Mouse (Mus musculus) heart, postnatal 0 days (tissue): ENCODE data around the gene Proser2. TPM values are rescaled to one million over a fixed set of nuclear protein-coding genes. Genes with fewer than 3 reads are reported as not detected.

Source experiments
- ATAC-seq: fragments of 200-750 bp; cut with Nextera tagmentation; 2 replicates; pipeline ENCODE4 v1.8.0; 2017; ENCODE audit warnings: low read depth, moderate number of reproducible peaks, moderate library complexity; ENCODE audit not compliant: insufficient read depth
- DNase-seq: peaks from one replicate; pipeline ENCODE4 v3.0.0-alpha.2; 2016; ENCODE audit warnings: low spot score
- H3K27ac ChIP-seq: fragments of 300-500 bp; sonication (generic); 2 replicates; pipeline ENCODE4 v1.5.1; 2014; ENCODE audit warnings: low read depth, mild to moderate bottlenecking
- H3K27me3 ChIP-seq: fragments of 300-500 bp; sonication (generic); 2 replicates; pipeline ENCODE4 v1.6.1; 2014; ENCODE audit warnings: low read length, mixed read lengths; ENCODE audit not compliant: control insufficient read depth, insufficient read depth
- H3K36me3 ChIP-seq: fragments of 300-500 bp; sonication (generic); replicated peaks from 2 replicates; pipeline ENCODE4 v1.6.1; 2014; ENCODE audit warnings: low read length, mixed read lengths; ENCODE audit not compliant: control insufficient read depth, insufficient read depth
- H3K4me1 ChIP-seq: fragments of 300-500 bp; sonication (generic); 2 replicates; pipeline ENCODE4 v1.6.1; 2014; ENCODE audit warnings: antibody characterized with exemption; ENCODE audit not compliant: control insufficient read depth, insufficient read depth
- H3K4me2 ChIP-seq: fragments of 300-500 bp; sonication (generic); 2 replicates; pipeline ENCODE4 v1.6.1; 2014; ENCODE audit warnings: low read depth, mild to moderate bottlenecking, low read length, moderate library complexity
- H3K4me3 ChIP-seq: fragments of 300-500 bp; sonication (generic); 2 replicates; pipeline ENCODE4 v1.5.1; 2014; ENCODE audit warnings: low read depth, low read length
- H3K9ac ChIP-seq: fragments of 300-500 bp; sonication (generic); replicated peaks from 2 replicates; pipeline ENCODE4 v1.6.1; 2014; ENCODE audit warnings: low read depth, low read length, mixed read lengths
- H3K9me3 ChIP-seq: fragments of 300-500 bp; sonication (generic); replicated peaks from 2 replicates; pipeline ENCODE4 v1.6.1; 2016; ENCODE audit warnings: low read length; ENCODE audit not compliant: control insufficient read depth
- CTCF ChIP-seq: IDR thresholded peaks from 2 replicates; pipeline ENCODE4 v1.5.1; 2016; ENCODE audit warnings: antibody characterized with exemption, control low read depth, low read depth
- EP300 ChIP-seq: IDR thresholded peaks from 2 replicates; pipeline ENCODE4 v1.6.1; 2016; ENCODE audit warnings: antibody characterized with exemption, low read depth
- WGBS: fragments of 180-500 bp; shearing (Covaris S2); extraction: QIAGEN DNeasy Blood & Tissue Kit; methylation state at CpG from one replicate; pipeline ENCODE4 v1.1.7; 2014; 5-methylcytosine and 5-hydroxymethylcytosine counted together
- polyA plus RNA-seq: library from polyadenylated mRNA; unstranded; fragments of >200 nt; fragmentation: Nextera tagmentation; extraction: Ambion mirVana; gene quantifications from 2 replicates; pipeline ENCODE4 v1.2.1, GENCODE M21; 2015
- total RNA-seq: library from RNA; depleted of rRNA; stranded (reverse); fragments of >200 nt; gene quantifications from 2 replicates; pipeline ENCODE4 v1.2.3, GENCODE M21; 2014; ENCODE audit warnings: low replicate concordance

Proser2 gene
- total and polyA plus RNA-seq, 2 experiments from 2014 or later, result 17.9 to 39.8 TPM

DNA sequence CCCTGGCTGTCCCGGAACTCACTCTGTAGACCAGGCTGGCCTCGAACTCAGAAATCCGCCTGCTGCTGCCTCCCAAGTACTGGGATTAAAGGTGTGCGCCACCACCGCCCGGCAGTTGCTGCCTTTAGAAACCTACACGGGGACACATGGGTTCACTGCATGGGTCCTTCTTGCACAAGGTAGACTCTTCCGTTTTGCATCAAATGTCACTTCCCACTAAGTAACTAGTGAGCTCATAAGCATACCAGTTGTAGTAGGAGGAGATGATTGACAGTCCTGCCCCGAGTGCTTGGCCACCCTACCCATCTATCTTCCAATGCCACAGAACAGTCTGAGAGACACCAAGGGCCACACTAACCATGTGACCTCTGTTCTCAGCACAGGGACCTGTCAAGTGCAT, 29.2 kb upstream of the Proser2 start:
- no peak; the same call in 1 of the 2 replicates for ATAC-seq
- Histone ChIP-seq H3K9ac (no peak overlapping the region), H3K4me3 (no peak overlapping the region), H3K27ac (no peak overlapping the region), H3K4me2 (no peak overlapping the region), H3K36me3 (no peaks in the 10 kb centered on the region), H3K9me3 (no peaks in the 10 kb centered on the region), H3K27me3 (no peaks in the 10 kb centered on the region), H3K4me1 (peaks cover 9% of the 10 kb centered on the region; the same call in 1 of the 2 replicates)
- TF ChIP-seq EP300, result no peak
- no peak for TF ChIP-seq CTCF
- WGBS, result 83% methylated on average over 9 of the region's 9 CpGs
- DNase-seq, result no peak

DNA sequence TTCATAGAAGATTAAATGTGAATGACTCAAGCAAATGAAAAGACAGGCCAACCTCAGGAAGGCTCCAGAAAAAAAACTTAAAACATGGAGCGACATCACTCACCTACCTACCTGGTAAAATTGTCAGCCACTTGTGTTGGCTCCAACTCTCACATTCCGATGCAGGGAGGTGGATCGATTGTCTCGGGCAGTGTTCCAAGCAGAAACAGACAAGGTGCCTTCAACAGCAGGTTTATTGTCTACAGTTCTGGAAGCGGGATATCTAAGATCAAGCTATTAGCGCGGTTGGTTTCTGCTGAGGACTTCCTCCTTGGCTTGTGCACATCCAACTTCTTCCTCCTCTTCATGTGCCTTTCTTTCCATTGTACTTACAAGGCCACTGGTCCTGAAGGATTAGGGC, 27.6 kb upstream of the Proser2 start:
- Histone ChIP-seq H3K36me3 (no peaks in the 10 kb centered on the region), H3K4me1 (peaks cover 9% of the 10 kb centered on the region; the same call in 1 of the 2 replicates), H3K27ac (no peak overlapping the region), H3K4me3 (no peak overlapping the region), H3K9me3 (no peaks in the 10 kb centered on the region), H3K4me2 (no peak overlapping the region), H3K9ac (no peak overlapping the region), H3K27me3 (no peaks in the 10 kb centered on the region)
- TF ChIP-seq CTCF (no peak), EP300 (no peak)
- no peak for DNase-seq
- ATAC-seq, result no peak
- WGBS, result 87% methylated on average over 7 of the region's 7 CpGs

DNA sequence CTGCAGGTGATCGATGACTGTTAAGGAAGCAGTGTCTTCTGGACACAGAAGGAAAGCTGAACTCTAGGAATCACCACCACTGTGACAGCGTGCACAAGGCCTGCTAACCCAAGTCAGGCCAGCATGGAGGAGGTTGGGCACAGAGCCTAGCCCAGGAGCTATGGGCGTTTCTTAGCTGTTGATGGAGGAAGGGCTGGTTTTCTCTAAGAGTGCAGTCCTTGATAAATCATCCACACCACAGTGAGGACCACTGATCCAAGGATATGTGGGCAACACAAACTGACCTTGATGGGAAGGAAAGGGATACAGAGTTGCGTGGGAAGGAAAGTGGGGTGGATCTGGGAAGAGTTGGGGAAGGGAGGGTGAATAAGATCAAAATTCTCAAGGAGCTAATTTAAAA, 27.2 kb upstream of the Proser2 start:
- no peak overlapping the region for H3K4me2 ChIP-seq
- H3K27ac ChIP-seq, result no peak overlapping the region
- whole genome bisulfite sequencing, result 82% methylated on average over 4 of the region's 4 CpGs
- H3K9me3 ChIP-seq, result no peaks in the 10 kb centered on the region
- H3K4me1 ChIP-seq, result peaks cover 9% of the 10 kb centered on the region; the same call in 1 of the 2 replicates
- H3K4me3 ChIP-seq, result no peak overlapping the region
- H3K27me3 ChIP-seq, result no peaks in the 10 kb centered on the region
- TF ChIP-seq CTCF (no peak), EP300 (no peak)
- ATAC-seq (no peak), DNase-seq (no peak)
- no peaks in the 10 kb centered on the region for H3K36me3 ChIP-seq
- H3K9ac ChIP-seq, result no peak overlapping the region

DNA sequence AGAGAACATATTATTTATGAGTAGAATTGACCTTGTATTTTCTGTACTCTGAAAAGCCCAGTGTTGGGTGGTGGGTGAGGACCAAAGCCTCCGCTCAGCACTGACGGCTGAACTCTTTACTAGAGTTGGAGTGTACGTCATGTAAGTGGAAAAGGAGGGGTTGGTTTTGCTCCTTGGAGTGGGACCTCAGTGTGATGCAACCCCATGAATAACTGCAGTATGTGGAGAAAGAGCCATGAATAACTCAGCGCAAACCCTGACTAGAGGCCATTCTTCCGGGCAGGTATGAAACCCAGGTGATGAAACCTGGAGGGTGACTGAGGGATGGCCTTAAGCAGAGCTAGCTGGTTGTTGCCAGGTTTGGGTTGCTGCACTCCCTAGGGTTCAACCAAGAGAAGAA, 19.8 kb upstream of the Proser2 start:
- no peak for DNase-seq
- no peak overlapping the region for H3K4me3 ChIP-seq
- no peaks in the 10 kb centered on the region for H3K9me3 ChIP-seq
- H3K9ac ChIP-seq, result no peak overlapping the region
- H3K27me3 ChIP-seq, result no peaks in the 10 kb centered on the region
- no peaks in the 10 kb centered on the region for H3K4me1 ChIP-seq
- WGBS, result 91% methylated on average over 5 of the region's 5 CpGs
- no peak overlapping the region for H3K27ac ChIP-seq
- TF ChIP-seq CTCF (no peak), EP300 (no peak)
- H3K36me3 ChIP-seq, result no peaks in the 10 kb centered on the region
- no peak overlapping the region for H3K4me2 ChIP-seq
- no peak for ATAC-seq

DNA sequence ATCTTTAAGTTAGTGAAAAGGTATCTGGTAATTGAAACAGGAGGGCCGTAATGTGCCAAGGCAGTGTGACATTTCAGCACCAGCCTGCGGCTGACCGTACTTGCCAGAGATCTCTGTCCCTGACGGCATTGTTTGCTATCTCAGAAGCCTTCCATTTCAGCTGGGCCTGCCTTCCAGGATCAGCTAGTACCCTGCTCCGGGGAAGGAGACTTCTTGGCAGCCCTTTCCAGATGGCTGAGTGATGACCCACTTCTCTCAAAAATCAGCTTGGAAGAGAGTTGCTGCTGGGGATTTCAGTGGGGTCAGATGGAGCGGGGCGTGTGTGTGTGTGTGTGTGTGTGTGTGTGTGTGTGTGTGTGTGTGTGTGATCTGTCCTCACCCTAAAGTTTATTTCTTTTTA, 16.9 kb upstream of the Proser2 start:
- ATAC-seq (no peak), DNase-seq (no peak)
- Histone ChIP-seq H3K27ac (no peak overlapping the region), H3K27me3 (no peaks in the 10 kb centered on the region), H3K36me3 (no peaks in the 10 kb centered on the region), H3K9ac (no peak overlapping the region), H3K4me2 (no peak overlapping the region), H3K9me3 (no peaks in the 10 kb centered on the region), H3K4me3 (no peak overlapping the region), H3K4me1 (no peaks in the 10 kb centered on the region)
- TF ChIP-seq EP300 (no peak), CTCF (no peak)
- WGBS, result 63% methylated on average over 7 of the region's 7 CpGs

DNA sequence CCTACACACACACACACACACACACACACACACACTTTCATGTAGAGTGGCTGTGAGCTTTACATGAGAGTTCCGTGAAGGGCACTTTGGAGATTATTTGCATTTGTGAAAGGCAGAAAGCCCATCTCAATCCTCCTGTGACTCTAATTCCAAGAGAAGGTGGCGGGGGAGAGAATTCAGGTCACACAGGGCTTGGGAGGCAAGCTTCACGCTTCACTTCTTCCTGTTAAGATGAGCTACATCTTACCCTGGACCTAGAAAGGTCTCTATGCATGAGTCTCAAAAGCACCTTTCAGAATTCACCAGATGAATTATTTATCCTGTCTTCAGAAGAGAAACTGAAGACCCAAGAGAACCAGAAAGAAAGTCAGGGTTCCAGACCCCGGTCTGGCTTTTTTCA, 16.2 kb upstream of the Proser2 start:
- no peak overlapping the region for H3K9ac ChIP-seq
- DNase-seq (no peak), ATAC-seq (no peak)
- no peaks in the 10 kb centered on the region for H3K36me3 ChIP-seq
- WGBS, result 83% methylated on average over 4 of the region's 4 CpGs
- H3K27me3 ChIP-seq, result no peaks in the 10 kb centered on the region
- H3K4me3 ChIP-seq, result no peak overlapping the region
- TF ChIP-seq EP300 (no peak), CTCF (no peak)
- no peak overlapping the region for H3K27ac ChIP-seq
- no peak overlapping the region for H3K4me2 ChIP-seq
- no peaks in the 10 kb centered on the region for H3K9me3 ChIP-seq
- no peaks in the 10 kb centered on the region for H3K4me1 ChIP-seq
